Mouse (Mus musculus) erythroblast, adult 5-6 weeks (primary cell): ENCODE results near the gene Pcdh10. TPM values are rescaled to one million over a fixed set of nuclear protein-coding genes. Genes with fewer than 3 reads are reported as not detected.

Source experiments
- ATAC-seq: replicated peaks from 2 replicates; pipeline ENCODE4 v1.8.0; 2016; ENCODE audit warnings: moderate number of reproducible peaks, mild to moderate bottlenecking, moderate TSS enrichment, inconsistent platforms; ENCODE audit not compliant: poor library complexity, low FRiP score, severe bottlenecking
- total RNA-seq, 2 experiments: library from RNA; stranded (forward) in 1 of 2; stranded (reverse) in 1 of 2; fragments of 150-400 nt in 1 of 2; fragments of 200-764, 138-1000 nt in 1 of 2; gene quantifications; 2 replicates each; pipeline versions ENCODE4 v1.2.3 to v1.2.4; 2015 to 2017; ENCODE audit warnings: low replicate concordance in 2 of 2

Gene Pcdh10
- total RNA-seq (2015; ENCODE audit: low replicate concordance), result not detected in 2 replicates
- total RNA-seq (2017; ENCODE audit: low replicate concordance), result 0.14 TPM in 1 of 2 replicates, not detected in the other

DNA sequence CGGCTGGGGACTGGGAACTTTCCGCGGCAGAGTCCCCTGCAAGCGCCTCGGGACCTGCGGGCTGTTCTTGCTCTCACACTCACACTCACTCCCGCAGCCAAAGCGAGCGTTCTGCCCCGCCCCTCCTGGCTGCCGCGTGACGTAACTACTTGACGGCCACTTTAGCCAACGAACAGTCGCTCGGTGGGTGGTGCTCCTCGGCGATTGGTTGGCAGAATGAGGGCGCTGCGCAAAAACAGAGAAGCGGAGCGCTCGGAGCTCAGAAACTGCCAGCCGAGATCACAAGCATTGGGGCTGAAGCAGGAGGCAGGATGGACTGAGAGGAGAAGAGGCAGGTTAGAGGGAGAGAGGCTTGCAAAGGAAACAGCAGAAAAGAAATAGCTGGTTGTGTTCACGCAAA is at the start of gene Pcdh10:
TSS of gene Pcdh10 (plus strand) at position 254 of the 400 bp plus-strand sequence.
- ATAC-seq, result no peak

DNA sequence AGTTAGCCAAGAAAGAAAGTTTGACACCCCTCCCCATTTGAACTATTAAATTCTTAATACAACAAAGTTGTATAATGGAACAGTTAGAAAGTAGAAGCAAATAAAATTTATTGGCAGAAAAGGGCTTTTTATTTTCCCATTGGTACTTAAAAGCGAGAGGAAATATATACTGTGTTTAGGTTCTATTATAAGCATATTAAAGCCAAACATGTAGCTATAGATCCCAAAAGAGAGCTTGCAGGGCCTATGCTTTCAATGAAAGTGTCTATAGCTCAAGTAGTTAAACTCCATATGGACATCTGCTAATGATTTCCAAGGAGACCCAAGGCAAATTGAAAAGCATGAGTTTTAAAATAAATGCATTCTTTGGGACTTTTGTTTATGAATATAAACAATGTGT is 22.3 kb upstream of the Pcdh10 start:
- no peak for ATAC-seq

DNA sequence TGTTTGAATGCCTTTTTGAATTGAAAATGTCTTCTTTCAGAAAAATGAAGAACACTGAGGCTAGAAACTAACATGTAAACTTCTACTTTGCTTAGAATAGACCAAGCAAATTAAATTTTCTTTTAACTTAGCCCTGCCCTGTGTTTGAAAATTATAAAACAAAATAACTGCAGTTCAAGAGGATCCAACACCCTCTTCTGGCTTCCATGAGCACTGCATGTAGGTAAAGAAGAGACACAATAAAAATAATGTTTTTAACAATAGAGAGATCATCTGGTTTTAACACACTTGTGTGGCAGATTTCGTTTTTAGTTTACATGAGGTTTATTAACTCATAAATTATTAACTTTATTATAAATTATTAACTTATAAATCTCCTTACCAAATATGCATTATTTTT is 9.2 kb upstream of the Pcdh10 start:
- ATAC-seq, result no peak

DNA sequence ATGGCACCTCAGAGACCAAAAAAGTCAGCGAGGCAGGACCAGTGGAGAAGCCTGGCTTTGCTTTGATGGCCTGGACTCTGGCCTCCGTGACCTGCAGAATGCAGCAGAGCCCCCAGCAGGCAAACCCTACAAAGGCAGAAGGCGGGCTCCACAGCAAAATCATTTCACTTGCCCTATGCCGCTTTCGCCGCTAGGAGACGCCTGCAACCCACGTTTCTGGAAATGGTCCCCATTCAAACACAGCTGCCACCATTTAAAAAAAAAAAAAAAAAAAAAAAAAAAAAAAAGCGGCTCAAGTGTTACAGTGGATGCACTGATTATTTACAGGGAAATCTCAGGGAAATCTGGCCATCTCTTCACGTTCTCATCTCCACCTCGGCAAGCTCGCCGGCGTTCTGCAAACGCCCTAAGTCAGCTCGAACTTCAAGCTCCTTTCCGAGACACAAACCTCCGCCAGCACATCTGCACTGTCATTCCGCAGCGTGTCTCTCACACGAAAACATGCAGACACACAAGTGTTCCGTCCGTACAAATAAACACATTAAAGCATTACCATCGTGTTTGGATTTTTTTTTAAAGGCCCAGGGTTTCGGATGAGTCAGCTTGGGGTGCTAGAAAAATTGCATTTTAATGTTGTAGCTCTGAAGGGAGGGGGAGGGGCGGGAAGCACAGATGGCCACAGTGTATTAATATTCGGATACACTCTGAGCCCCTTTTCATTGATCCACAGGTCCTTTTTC is 2.3 kb upstream of the Pcdh10 start:
- ATAC-seq, result no peak

DNA sequence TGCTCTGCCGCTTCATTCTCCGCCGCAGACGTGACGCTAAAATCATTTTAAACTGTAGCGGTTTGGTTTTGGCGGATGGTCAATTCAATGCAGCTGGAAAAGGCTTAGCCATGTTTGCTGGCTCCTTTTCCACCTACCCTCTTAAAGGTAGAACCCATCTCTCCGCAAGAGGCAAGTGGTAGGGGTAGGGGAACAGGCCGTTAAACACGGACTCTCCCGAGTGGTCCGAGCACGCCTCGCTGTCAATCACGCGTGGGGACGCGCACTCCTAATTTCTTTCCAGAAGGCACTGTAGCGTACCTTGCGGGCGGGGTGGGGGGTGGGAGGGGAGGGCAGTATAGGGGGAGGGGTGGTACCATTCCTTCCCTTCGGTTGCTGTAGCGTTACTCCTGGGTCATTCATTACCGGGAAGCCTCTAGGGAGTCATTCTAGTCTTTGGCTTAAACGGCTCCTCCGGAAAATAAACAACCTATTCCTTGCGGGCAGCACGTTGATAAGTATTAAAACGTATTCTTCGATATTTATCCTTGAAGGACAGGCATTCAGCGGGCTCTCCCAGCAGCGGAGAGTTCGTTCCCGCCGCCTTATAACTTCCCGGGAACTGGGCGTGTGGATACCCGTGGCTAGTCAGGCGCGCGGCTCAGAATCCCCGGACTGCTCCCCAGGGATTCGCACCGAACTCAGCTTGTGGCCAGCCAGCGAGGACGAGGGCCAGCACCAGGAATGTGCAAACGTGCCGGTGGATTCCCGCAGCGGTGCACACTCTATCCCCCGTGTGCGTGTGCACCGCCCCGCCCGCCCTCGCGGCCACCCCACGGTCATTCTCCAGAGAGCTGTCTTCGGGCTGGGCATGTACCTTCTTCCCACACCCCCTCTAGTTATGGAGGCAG is 1.5 kb upstream of the Pcdh10 start:
- no peak for ATAC-seq

DNA sequence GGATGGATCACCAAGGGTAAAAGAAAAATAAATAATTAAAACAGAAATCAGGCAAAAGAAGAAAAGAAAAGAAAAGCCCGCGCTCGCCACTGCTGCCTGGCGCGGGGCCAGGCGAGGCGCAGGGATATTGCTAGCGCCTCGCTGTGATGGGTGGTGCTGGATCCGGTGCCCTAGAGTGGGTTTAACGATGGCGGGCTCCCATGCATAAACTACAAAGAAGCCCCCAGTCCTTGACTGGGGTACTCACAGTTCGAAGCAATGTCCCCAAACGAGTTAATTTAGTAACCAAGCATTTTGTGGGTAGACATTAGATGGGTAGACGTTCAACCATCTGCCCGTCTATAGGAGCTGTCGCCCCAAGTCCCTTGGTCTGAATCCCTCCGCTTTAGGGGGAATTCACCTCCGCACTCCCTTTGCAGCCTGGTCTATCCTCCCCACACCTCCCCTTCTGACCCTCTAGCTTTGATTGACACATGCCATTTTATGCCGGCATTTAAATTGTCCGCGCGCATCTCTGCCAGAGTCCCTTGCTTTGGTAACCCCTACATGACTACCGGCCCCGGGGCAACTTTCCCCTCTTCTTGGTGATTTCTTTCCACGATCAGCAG is 703 bp upstream of the Pcdh10 start:
- ATAC-seq, result no peak

DNA sequence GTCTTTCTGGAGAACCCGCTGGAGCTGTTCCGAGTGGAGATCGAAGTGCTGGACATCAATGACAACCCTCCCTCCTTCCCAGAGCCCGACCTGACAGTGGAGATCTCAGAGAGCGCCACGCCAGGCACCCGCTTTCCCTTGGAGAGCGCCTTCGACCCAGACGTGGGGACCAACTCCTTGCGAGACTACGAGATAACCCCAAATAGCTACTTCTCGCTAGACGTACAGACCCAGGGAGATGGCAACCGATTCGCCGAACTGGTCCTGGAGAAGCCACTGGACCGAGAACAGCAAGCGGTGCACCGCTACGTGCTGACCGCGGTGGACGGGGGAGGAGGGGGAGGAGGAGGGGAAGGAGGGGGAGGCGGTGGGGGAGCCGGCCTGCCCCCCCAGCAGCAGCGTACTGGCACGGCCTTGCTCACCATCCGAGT is 1.4 kb downstream of the Pcdh10 start:
- ATAC-seq, result no peak

DNA sequence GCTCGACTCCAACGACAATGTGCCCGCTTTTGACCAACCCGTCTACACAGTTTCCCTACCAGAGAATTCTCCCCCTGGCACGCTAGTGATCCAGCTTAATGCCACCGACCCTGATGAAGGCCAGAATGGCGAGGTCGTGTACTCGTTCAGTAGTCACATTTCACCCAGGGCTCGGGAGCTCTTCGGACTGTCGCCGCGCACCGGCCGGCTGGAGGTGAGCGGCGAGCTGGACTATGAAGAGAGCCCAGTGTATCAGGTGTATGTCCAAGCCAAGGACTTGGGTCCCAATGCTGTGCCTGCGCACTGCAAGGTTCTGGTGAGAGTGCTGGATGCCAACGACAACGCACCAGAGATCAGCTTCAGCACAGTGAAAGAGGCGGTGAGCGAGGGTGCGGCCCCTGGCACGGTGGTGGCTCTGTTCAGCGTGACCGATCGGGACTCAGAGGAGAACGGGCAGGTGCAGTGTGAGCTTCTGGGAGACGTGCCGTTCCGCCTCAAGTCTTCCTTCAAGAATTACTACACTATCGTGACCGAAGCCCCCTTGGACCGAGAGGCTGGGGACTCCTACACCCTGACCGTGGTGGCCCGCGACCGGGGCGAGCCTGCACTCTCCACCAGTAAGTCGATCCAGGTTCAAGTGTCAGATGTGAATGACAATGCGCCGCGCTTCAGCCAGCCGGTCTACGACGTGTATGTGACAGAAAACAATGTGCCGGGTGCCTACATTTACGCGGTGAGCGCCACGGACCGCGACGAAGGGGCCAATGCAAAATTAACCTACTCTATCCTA is 2.0 kb downstream of the Pcdh10 start:
- ATAC-seq, result no peak

DNA sequence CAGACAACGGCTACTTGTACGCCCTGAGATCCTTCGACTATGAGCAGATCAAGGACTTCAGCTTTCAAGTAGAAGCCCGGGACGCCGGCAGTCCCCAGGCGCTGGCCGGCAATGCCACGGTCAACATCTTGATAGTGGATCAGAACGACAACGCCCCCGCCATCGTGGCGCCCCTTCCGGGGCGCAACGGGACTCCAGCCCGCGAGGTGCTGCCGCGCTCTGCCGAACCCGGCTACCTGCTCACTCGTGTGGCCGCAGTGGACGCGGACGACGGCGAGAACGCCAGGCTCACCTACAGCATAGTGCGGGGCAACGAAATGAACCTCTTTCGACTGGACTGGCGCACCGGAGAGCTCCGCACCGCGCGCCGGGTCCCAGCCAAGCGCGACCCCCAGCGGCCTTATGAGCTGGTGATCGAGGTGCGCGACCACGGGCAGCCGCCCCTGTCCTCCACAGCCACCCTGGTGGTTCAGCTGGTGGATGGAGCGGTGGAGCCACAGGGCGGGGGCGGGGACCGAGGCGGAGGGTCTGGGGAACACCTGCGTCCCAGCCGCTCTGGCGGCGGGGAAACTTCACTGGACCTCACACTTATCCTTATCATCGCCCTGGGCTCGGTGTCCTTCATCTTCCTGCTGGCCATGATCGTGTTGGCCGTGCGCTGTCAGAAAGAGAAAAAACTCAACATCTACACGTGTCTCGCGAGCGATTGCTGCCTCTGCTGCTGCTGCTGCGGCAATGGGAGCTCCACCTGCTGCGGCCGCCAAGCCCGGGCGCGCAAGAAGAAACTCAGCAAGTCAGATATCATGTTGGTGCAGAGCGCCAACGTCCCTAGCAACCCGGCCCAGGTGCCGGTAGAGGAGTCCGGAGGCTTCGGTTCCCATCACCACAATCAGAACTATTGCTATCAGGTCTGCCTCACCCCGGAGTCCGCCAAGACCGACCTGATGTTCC is 2.9 kb downstream of the Pcdh10 start:
- no peak for ATAC-seq

DNA sequence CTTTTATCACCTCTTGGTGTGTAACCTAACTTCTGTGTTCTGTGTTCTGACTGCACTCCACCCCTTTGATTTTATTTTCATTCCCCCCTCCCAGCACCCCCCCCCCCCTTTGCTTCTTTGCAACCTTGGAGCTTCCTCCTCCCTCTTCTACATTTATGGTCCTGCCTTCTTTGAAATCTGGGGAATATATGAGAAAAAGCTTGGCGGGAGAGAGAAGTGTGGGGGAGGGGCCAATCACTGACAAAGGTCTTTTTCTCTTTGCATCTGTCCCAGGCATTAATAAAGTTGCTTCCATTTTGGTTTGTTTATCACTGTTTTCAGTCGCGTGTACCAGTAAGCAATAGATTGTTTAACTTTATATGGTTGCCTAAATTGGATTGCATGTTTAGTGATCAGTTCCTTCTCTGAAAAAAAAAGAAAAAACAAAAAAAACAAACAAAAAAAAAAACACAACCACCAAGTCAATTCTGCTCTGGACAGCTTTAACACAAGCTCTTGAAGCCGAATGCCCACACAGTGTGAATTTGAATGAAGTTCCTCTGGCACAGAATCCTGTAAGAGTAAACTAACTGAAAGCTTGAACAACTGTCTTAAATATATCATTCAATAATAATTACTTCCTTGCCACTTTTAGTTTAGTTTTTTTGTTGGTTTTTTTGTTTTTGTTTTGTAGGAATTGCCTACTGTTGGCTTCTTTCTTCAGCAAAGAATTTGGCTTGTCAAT is 4.0 kb downstream of the Pcdh10 start:
- no peak for ATAC-seq

DNA sequence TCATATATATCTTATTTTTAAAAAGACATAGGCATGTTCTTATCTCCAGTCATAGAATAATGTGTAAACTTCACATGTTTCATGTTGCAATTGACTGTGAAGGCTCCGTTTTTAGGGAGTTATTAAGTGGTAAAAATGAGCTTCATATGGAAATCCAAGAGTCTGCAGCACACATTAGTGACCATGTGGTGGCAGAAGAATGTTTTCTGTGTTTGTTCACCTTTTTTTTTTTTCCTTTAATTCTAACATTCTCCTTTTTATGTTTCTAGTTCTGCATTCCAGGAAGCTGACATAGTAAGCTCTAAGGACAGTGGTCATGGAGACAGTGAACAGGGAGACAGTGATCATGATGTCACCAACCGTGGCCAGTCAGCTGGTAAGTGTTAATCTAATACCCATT is 5.6 kb downstream of the Pcdh10 start:
- no peak for ATAC-seq

DNA sequence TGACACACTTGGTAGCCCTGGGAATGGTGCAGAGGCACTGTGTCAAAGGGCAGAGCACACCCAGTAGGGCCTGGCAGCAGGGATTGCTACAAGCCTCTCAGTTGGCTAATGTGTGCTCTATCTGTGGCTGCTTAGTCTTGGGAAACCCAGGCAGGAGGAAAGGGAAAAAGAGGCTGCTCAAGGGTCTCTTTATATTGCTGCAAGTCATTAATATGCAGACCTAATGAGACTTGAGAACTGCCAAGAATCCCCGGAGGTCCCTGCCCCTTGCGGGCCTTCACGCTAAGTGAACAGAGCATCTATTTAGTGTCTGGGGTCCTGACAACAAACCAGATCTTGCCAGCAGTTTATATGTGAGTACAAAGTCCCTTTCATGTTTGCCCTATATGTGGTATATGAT is 6.8 kb downstream of the Pcdh10 start:
- no peak for ATAC-seq

DNA sequence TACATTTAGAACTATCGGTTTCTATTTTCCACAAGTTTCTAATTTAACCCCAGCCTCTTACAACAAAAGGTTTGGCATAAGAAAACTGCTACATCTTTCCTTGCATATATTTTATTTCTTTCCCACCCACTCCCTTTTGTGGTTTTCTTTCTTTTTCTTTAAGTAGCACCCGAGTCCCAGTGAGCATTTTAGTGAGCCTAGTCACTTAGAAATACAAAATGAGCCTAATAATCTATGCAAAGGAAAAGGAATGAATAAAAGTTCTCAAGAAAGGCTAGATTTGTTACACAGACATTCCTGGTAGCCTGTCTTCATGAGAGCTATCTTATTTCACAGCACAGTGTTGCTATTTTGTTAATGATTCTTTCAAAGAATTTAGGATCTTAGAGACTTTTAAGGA is 7.3 kb downstream of the Pcdh10 start:
- ATAC-seq, result no peak

DNA sequence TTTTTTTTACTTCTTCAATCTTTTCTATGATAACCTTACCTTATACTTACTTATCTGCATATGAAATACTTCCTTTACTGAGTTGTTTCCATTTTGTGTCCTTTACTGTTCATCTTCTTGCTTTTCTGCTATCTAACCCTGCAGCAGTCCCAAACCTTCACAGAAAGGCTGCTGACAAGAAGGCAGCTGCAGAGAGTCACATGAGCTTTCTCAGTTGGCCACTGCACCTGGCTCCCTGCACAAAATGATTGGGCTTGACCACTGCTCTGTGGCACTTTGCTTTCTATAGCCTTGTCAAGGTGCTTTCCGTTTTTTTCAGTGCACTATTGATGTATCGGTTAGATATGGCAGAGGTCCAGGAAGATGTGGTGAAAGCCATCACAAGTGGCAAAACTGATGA is 8.3 kb downstream of the Pcdh10 start:
- ATAC-seq, result no peak

DNA sequence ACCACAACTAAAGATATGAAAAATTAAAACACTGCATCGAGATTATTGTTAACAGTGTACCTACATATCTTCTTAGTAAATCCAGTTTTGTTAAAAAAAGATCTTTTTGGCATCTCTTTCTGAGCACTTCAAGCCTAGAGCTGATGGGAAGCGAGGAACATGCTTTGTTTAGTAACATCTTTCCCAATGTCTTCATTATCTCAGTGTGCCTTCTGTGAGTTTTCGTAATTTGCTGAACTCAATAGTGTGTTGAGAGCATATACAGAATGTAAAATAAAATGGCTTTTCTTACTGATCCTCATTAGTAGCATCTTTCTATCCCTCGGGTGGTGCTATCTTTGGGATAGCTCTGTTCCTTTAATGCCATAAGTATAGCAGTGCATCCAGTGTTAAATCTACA is 18.9 kb downstream of the Pcdh10 start:
- ATAC-seq, result no peak

DNA sequence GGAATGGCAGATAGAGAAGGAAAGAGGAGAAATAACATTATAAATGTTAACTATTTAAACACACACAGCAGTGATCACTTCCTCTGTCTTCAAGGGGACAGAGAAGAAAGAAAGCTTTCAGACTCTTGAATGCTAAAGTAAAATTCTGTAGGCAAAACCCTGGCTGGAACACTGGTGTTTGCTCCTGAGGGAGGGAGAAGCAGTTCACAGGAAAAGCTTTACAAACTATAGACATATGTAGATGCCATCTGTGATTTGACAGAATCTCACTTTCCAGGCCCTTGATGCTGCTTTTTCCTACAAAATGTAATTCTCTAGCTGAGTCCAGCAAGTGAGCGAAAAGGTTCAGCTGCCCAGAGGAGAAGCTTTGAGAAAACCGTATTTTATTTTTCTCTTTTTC is 25.0 kb downstream of the Pcdh10 start:
- ATAC-seq, result no peak

DNA sequence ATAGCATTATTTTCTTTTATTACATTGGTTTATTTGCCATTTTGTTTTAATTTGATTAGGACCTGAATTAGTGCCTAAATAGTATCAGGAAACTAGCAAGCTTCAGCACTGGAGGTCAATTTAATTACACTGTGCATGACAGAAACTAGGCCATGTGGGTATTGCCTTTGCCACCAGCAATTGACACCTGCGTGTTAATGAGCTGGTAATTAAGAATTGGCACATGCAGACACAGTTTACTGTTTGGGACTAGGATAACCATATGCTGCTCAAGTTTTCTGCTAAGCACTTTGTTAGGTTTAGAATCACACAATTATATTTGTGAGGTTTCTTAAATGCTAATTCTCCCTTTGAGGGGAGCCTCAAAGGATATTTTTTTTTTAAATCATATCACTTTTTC is 53.5 kb downstream of the Pcdh10 start:
- no peak for ATAC-seq

DNA sequence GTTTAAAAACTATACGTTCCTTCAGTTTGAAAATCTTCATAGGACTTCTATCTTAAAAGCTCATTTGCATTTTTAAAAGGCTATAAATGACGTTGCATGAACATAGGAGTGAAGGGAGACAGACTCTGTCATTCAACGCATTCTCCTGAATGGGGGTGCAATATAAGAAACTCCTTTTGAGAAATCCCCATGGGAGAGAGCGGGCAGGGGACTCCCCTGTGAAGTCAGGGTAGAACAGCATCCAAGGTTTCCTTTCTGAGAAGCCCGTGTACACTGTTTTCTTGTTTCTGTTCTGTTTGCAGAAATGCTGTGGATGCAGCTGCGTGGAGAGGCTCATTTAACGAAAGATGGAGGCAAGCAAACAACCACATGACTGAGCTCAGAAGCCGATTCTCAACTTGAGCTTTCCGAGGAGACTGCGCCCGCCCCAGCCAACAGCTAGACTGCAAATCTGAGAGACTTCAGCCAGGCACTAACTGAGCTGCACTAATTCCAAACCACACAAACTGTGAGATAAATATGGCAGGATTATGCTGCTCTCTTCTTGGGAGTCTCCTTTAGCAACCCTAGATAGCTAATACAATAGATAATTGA is 54.1 kb downstream of the Pcdh10 start:
- ATAC-seq, result no peak
